ENCODE assay signal across 7 mouse cellular contexts in the genomic region with DNA sequence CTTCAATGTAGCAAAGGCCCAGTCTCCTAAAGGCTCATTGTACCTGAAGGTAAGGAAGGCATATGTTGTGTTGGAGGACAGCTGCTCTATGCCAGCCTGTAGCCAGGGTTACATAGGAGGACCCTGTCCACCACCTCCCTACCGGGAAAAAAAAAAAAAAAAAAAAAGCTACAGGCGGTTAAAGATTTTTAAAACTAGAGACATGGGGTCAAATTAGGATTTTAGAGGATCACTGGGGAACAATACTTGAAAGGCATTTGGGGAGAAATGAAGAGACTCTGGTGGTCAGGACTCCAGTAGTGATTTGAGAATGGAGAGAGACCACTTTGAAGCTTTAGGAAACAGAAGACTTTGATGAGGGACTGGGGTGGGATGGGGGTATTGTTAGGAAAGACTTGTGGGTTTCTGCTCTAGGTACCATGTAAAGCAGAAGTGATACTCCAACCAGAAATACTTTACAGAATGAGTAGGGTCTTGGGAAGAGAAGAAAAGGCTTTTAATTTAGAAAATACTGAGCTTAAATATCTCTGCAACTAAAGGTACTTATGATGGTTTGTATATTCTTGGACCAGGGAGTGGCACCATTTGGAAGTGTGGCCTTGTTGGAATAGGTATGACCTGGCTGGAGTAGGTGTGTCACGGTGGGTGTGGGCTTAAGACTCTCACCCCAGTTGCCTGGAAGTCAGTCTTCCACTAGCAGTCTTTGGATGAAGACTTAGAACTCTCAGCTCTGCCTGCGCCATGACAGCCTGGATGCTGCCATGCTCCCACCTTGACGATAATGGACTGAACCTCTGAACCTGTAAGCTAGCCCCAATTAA. TPM values are rescaled to one million over a fixed set of nuclear protein-coding genes. Genes with fewer than 3 reads are reported as not detected.
DNase-seq lines count a peak whose midpoint lies in the region; ATAC-seq and TF ChIP-seq lines count a peak whose summit lies in the region.
"Not testable (repeated sequence)": the region's sequence is repeated elsewhere in the genome, so short reads cannot be mapped to it uniquely, and the experiment has no call there.

No protein-coding gene starts in this region.

- H3K36me3 ChIP-seq in forebrain, postnatal 0 days (ENCODE audit: insufficient read depth); heart, postnatal 0 days (replicated peaks; ENCODE audit: control insufficient read depth, insufficient read depth, low read length); kidney, embryonic 14.5 days (ENCODE audit: control insufficient read depth, insufficient read depth, low read length); liver, embryonic 11.5 days (ENCODE audit: control insufficient read depth, insufficient read depth, low read length); neural tube, embryonic 13.5 days: not testable (repeated sequence)

- 94% methylated on average over 5 of the region's 5 CpGs for WGBS in forebrain, postnatal 0 days
- 87% methylated on average over 5 of the region's 5 CpGs for whole genome bisulfite sequencing in heart, postnatal 0 days
- 93% methylated on average over 5 of the region's 5 CpGs for WGBS in kidney, embryonic 14.5 days
- WGBS in liver, embryonic 11.5 days = 90% methylated on average over 5 of the region's 5 CpGs
- 94% methylated on average over 5 of the region's 5 CpGs for WGBS in neural tube, embryonic 13.5 days

- not testable (repeated sequence) for H3K4me1 ChIP-seq in forebrain, postnatal 0 days (ENCODE audit: insufficient read depth); kidney, embryonic 14.5 days (ENCODE audit: control insufficient read depth, insufficient read depth, low read length); liver, embryonic 11.5 days (replicated peaks; ENCODE audit: control insufficient read depth, insufficient read depth, low read length)
- H3K4me1 ChIP-seq in heart, postnatal 0 days (ENCODE audit: control insufficient read depth, insufficient read depth) = peaks cover 10% of the 10 kb centered on the region; the same call in 1 of the 2 replicates
- H3K4me1 ChIP-seq in neural tube, embryonic 13.5 days (replicated peaks) = peaks cover 14% of the 10 kb centered on the region

- H3K27ac ChIP-seq in forebrain, postnatal 0 days (ENCODE audit: low read depth, low read length); heart, postnatal 0 days (ENCODE audit: low read depth); kidney, embryonic 14.5 days (ENCODE audit: low read depth, low read length); liver, embryonic 11.5 days (ENCODE audit: low read depth, low read length); neural tube, embryonic 13.5 days (replicated peaks): not testable (repeated sequence)

- not testable (repeated sequence) for TF ChIP-seq EP300 in heart, postnatal 0 days (IDR thresholded peaks at IDR 0.05; ENCODE audit: low read depth)

- not testable (repeated sequence) for H3K9ac ChIP-seq in forebrain, postnatal 0 days; kidney, embryonic 14.5 days (ENCODE audit: low read depth, low read length); neural tube, embryonic 13.5 days
- 0 out of 2 replicates have a peak overlapping the region, but pooled peaks have one; percentile 7 for H3K9ac ChIP-seq in heart, postnatal 0 days (replicated peaks; ENCODE audit: low read depth, low read length)
- H3K9ac ChIP-seq in liver, embryonic 11.5 days (ENCODE audit: low read depth, low read length) = peak overlapping the region; percentile 15; the same call in 1 of the 2 replicates

- H3K9me3 ChIP-seq in forebrain, postnatal 0 days (ENCODE audit: low read length); heart, postnatal 0 days (replicated peaks; ENCODE audit: control insufficient read depth, low read length); kidney, embryonic 14.5 days (ENCODE audit: control insufficient read depth, low read length); liver, embryonic 11.5 days (ENCODE audit: control insufficient read depth, low read length); neural tube, embryonic 13.5 days: not testable (repeated sequence)

- H3K4me3 ChIP-seq in forebrain, postnatal 0 days (ENCODE audit: low read depth, low read length); heart, postnatal 0 days (ENCODE audit: low read depth, low read length); kidney, embryonic 14.5 days (ENCODE audit: low read length); neural tube, embryonic 13.5 days: not testable (repeated sequence)
- H3K4me3 ChIP-seq in liver, embryonic 11.5 days (ENCODE audit: low read depth, low read length) = peak overlapping the region; percentile 88

- H3K27me3 ChIP-seq in forebrain, postnatal 0 days (ENCODE audit: insufficient read depth, low read length); heart, postnatal 0 days (ENCODE audit: control insufficient read depth, insufficient read depth, low read length); kidney, embryonic 14.5 days (ENCODE audit: control insufficient read depth, insufficient read depth, low read length); liver, embryonic 11.5 days (replicated peaks; ENCODE audit: control insufficient read depth, insufficient read depth, low read length); neural tube, embryonic 13.5 days: not testable (repeated sequence)

- DNase-seq in forebrain, postnatal 0 days; heart, postnatal 0 days (ENCODE audit: low spot score); liver, embryonic 11.5 days (ENCODE audit: low spot score): not testable (repeated sequence)

- TF ChIP-seq CTCF in forebrain, postnatal 0 days (IDR thresholded peaks at IDR 0.05; ENCODE audit: low read depth); heart, postnatal 0 days (IDR thresholded peaks at IDR 0.05; ENCODE audit: low read depth): not testable (repeated sequence)

- peak; percentile 40 for ATAC-seq in common myeloid progenitor, adult 5-6 weeks (replicated peaks; ENCODE audit: low read depth, poor library complexity, severe bottlenecking)
- ATAC-seq in forebrain, postnatal 0 days; heart, postnatal 0 days (ENCODE audit: insufficient read depth, low read depth); kidney, embryonic 14.5 days (ENCODE audit: low FRiP score, low TSS enrichment); liver, embryonic 11.5 days (replicated peaks; ENCODE audit: low FRiP score); neural tube, embryonic 13.5 days (ENCODE audit: low read depth): not testable (repeated sequence)
- ATAC-seq in megakaryocyte, adult 5-6 weeks (ENCODE audit: poor library complexity, severe bottlenecking) = peak; percentile 29

- H3K4me2 ChIP-seq in forebrain, postnatal 0 days (ENCODE audit: low read depth) = 0 out of 2 replicates have a peak overlapping the region, but pooled peaks have one; percentile 40
- peak overlapping the region; percentile 54 for H3K4me2 ChIP-seq in heart, postnatal 0 days (ENCODE audit: low read depth, low read length)
- H3K4me2 ChIP-seq in kidney, embryonic 14.5 days (replicated peaks; ENCODE audit: low read depth, low read length) = peak overlapping the region; percentile 42; the same call in 1 of the 2 replicates
- peak overlapping the region; percentile 44 for H3K4me2 ChIP-seq in liver, embryonic 11.5 days
- H3K4me2 ChIP-seq in neural tube, embryonic 13.5 days = peak overlapping the region; percentile 40

RNA-seq across cellular contexts. Expression of a gene that starts 1.1 kb away (rescaled TPM):
- 50.4 and 79.0 TPM in 2 replicates for total RNA-seq in common myeloid progenitor, adult 5-6 weeks (2017)
- 12.8 and 13.7 TPM in 2 replicates for total RNA-seq in forebrain, postnatal 0 days (2014; rRNA removed)
- polyA plus RNA-seq in forebrain, postnatal 0 days (2015; fragmentation: Nextera tagmentation; extraction: Ambion mirVana) = 6.9 and 8.9 TPM in 2 replicates
- total RNA-seq in heart, postnatal 0 days (2014; rRNA removed; ENCODE audit: low replicate concordance) = 8.4 and 15.8 TPM in 2 replicates
- 6.8 and 7.2 TPM in 2 replicates for polyA plus RNA-seq in heart, postnatal 0 days (2015; fragmentation: Nextera tagmentation; extraction: Ambion mirVana)
- polyA plus RNA-seq in kidney, embryonic 14.5 days (2014; fragmentation: Nextera tagmentation; extraction: Ambion mirVana) = 18.2 and 19.4 TPM in 2 replicates
- 21.4 and 23.4 TPM in 2 replicates for polyA plus RNA-seq in liver, embryonic 11.5 days (2014; fragmentation: Nextera tagmentation; extraction: Ambion mirVana)
- 24.4 and 26.8 TPM in 2 replicates for total RNA-seq in megakaryocyte, adult 5-6 weeks (2015)
- total RNA-seq in megakaryocyte, adult 5-6 weeks (2017) = 51.3 and 53.4 TPM in 2 replicates
- polyA plus RNA-seq in neural tube, embryonic 13.5 days (2015; fragmentation: Nextera tagmentation; extraction: Ambion mirVana) = 11.6 and 13.0 TPM in 2 replicates

RNA-seq across cellular contexts. Expression of a gene that starts 16.6 kb away (rescaled TPM):
- total RNA-seq in common myeloid progenitor, adult 5-6 weeks (2017) = 76.3 and 90.5 TPM in 2 replicates
- 37.2 and 38.1 TPM in 2 replicates for total RNA-seq in forebrain, postnatal 0 days (2014; rRNA removed)
- polyA plus RNA-seq in forebrain, postnatal 0 days (2015; fragmentation: Nextera tagmentation; extraction: Ambion mirVana) = 25.5 and 28.8 TPM in 2 replicates
- total RNA-seq in heart, postnatal 0 days (2014; rRNA removed; ENCODE audit: low replicate concordance) = 12.2 and 12.4 TPM in 2 replicates
- polyA plus RNA-seq in heart, postnatal 0 days (2015; fragmentation: Nextera tagmentation; extraction: Ambion mirVana) = 13.6 and 15.3 TPM in 2 replicates
- polyA plus RNA-seq in kidney, embryonic 14.5 days (2014; fragmentation: Nextera tagmentation; extraction: Ambion mirVana) = 26.7 and 35.3 TPM in 2 replicates
- 46.9 and 48.8 TPM in 2 replicates for polyA plus RNA-seq in liver, embryonic 11.5 days (2014; fragmentation: Nextera tagmentation; extraction: Ambion mirVana)
- total RNA-seq in megakaryocyte, adult 5-6 weeks (2015) = 28.0 and 29.3 TPM in 2 replicates
- 43.3 and 45.3 TPM in 2 replicates for total RNA-seq in megakaryocyte, adult 5-6 weeks (2017)
- polyA plus RNA-seq in neural tube, embryonic 13.5 days (2015; fragmentation: Nextera tagmentation; extraction: Ambion mirVana) = 32.0 and 36.5 TPM in 2 replicates

RNA-seq across cellular contexts. Expression of a gene that starts 46.1 kb away (rescaled TPM):
- 43.9 and 99.6 TPM in 2 replicates for total RNA-seq in common myeloid progenitor, adult 5-6 weeks (2017)
- total RNA-seq in forebrain, postnatal 0 days (2014; rRNA removed) = 17.2 and 20.4 TPM in 2 replicates
- 11.1 and 17.1 TPM in 2 replicates for polyA plus RNA-seq in forebrain, postnatal 0 days (2015; fragmentation: Nextera tagmentation; extraction: Ambion mirVana)
- total RNA-seq in heart, postnatal 0 days (2014; rRNA removed; ENCODE audit: low replicate concordance) = 9.8 and 23.4 TPM in 2 replicates
- polyA plus RNA-seq in heart, postnatal 0 days (2015; fragmentation: Nextera tagmentation; extraction: Ambion mirVana) = 19.7 and 20.7 TPM in 2 replicates
- polyA plus RNA-seq in kidney, embryonic 14.5 days (2014; fragmentation: Nextera tagmentation; extraction: Ambion mirVana) = 19.8 and 29.4 TPM in 2 replicates
- polyA plus RNA-seq in liver, embryonic 11.5 days (2014; fragmentation: Nextera tagmentation; extraction: Ambion mirVana) = 10.4 TPM in 2 replicates
- total RNA-seq in megakaryocyte, adult 5-6 weeks (2015) = 27.7 and 29.6 TPM in 2 replicates
- total RNA-seq in megakaryocyte, adult 5-6 weeks (2017) = 33.8 and 39.6 TPM in 2 replicates
- polyA plus RNA-seq in neural tube, embryonic 13.5 days (2015; fragmentation: Nextera tagmentation; extraction: Ambion mirVana) = 19.5 and 22.8 TPM in 2 replicates
